Mouse (Mus musculus) gastrocnemius, postnatal 25 days (tissue): ENCODE measurements around the gene Scml4. TPM values are rescaled to one million over a fixed set of nuclear protein-coding genes. Genes with fewer than 3 reads are reported as not detected.

ENCODE experiments used
- DNase-seq: peaks from one replicate; pipeline ENCODE4 v3.0.0; 2022
- total RNA-seq, 2 experiments: library from RNA; stranded (reverse); gene quantifications; 1 replicate in 1 of 2; 2 replicates in 1 of 2; pipeline ENCODE4 v1.2.3; 2021

Gene Scml4
- total RNA-seq, 2 experiments from 2014 or later: 1.4 TPM

DNA sequence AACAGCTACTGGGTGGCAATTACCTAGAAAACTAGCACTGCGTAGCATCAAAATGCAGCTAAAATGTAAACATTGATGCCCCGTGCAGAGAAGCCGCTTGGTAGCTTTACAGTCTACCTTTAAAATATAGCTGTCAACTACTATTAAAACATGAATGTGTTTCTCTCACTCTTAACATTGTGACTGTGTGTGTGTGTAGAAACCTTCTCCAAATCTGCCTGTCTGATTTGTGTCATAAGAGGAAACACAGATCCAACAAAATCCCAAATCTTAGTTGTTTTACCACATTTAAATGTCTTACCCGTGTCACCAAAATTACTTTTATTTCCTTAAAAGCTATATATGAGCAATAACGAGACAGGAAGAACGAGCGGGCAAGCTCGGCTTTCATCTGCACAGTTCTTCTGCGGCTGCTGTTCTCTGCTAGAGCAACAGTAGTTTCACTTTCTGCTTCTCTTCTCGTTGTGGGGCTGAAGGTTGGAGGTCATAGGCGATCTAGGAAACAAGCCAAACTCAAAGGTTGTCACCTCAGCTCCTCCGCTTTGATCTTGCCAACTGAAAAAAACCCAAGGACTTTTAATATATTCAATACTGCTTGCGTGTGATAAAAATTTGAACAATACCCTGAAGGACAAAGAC is 2.1 kb downstream of the Scml4 start:
- DNase-seq: no peak

DNA sequence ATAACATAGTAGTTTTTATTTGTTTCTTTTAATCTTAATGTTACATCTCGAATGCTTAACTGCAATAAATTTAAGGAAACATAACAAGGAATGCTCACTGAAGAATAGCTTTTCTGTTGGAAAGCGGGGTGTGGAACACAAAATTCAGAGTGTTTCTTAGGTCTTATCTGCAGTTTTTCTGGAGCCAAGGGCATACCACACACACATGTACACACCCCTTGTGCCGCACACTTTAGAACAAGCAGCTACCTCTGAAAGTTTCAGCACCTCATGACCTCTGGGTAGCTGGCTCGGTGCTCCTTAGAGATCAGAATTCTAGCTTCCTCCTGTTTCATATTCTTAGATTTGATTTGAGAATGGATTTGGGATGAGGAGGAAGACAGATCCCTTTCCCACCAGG is 2.6 kb downstream of the Scml4 start:
- DNase-seq: no peak

DNA sequence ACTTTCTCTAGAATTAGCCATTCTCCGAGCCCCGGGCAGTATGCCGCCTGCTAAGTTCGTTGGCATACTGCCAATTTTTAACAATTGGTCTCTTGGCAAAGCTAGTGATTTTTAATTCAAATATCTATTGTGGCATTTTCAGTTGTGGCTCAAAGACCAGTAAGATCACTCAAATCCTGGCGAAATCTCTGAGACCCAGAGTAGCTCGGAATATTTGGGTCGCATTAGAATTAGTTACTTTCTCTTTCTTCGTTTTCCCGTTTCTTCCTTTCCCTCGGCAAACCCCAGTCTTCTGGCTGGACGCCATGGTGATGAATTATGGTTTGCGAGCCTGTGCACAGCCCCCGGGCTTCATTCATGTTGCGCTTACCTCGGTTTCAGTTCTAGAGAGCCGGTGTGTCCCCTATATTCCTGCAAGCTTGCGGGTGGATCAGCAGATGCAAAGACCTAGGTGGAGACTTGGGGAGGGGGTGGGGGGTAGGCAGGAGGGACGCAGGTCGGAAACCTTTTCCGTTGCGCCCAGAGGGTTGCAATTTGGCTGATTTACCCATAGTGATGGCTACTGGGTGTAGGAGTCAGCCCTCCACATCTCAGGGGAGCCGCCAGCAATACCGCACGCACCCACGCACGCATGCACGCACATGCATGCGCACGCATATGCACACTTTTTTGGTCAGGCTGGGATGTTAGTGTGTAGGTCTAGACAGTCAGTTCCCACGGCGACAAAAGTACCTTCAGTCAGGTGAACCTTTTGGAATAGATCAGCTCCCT is 3.6 kb downstream of the Scml4 start:
- DNase-seq: no peak

DNA sequence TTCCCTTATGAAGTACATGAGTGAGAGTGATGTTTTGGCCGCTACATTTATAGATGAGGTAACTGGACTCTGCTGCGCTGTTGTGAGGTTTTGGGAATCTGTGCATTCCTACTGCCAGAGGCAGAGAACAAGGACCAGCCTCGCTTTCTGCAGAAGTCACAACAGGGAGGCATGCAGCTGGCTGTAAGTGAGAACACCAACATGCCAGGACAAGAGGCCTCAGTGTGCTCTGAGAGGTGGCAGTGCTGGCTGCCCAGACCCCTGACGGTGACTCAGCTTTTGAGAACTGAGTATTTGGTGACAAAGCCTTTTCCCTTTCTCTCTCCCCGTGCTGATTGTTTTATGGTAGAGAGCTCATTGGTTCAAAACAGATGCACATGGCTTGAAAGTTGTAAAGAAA is 4.5 kb downstream of the Scml4 start:
- DNase-seq: no peak

DNA sequence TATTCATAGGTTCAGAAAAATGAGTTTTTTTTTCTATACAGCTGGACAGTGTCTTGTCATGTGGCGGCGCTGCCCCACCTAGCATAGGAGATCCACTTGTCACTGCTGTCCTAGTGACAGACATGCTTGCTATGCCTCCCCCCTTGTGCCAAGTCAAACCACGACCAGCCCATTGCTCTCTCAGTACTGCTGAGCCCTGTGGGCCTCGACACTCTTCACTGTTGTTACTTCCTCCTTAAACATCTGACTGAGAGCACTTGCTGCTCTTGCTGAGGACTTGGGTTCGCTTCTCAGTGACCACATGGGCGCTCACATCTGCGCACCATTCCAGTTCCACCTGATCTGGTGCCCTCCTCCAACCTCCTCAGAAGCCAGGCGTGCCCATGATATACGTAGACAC is 8.2 kb downstream of the Scml4 start:
- no peak for DNase-seq

DNA sequence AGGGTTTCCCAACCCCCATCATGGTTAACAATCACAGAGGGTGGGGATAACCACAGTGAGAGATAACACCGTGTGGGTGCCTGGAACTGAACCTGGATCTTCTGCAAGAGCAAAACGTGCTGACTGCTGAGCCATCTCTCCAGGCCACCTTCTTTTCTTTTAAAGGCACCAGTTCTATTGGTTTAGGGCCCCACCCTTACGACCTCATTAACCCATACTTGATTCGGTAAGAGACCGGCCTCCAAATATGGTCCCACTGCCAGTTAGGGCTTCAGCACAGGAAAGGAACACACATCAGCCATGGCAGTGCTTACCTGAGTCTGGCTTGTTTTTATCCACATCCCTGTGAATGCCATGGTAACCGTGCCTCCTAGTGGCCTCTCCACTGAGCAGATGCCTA is 9.3 kb downstream of the Scml4 start:
- DNase-seq: no peak

DNA sequence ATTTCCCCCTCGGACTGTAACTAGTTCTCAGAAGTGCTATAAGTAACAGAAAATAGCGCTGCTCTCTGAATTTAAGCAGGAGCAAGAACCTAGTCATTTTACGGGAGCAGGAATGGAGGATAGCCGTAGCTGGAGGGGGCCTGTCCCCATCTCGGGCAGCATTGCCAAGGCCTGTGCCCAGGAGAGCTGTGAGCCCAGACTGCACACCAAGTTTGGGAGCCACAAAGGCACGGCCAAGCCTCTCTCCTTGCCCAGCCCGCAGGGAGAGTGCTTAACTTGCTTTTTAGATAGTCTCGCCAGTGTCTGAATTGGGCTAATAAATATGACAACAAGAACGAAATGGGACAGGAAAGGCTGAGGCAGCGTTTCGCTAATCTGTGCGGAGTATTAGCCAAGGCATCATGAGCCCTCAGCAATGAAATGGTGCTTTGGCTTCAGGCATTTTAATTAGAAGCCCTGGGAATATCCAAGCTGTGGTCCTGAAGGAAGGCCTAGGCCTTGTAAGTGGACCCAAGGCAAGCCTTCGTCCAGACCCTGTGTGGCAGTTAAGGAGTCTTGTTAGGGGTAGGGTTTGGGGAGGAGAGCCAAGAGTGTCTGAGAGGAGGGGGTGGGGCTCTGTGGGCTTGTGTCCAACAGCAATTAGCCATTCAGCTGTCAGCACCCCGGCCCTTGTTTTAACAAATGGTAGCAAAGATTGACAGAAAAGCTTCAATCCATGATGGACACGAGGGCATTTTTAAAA is 12.3 kb downstream of the Scml4 start:
- DNase-seq: no peak

DNA sequence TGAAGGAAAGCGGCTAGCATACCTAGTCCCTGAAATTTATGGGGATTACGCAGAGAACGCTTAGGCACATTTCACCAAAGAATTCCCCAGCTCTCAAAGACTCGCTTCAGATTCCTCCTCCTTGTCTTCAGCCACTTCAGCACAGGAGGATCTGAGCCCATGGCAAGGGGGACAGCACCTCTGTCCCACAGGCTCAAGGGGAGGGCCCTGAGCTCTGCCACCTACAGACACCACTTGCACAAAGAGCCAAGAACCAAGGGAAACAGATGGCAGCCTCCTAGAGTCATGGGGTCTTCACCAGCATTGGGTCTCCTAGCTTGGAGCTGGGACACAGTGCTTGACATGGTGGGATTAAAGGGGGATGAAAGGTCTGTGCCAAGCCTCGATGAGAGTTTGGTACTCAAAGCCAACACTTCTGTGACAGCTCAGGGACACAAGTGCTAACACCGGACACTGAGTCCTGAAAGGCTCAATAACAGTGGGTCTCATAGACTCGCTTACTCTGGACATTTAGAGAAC is 13.0 kb downstream of the Scml4 start:
- no peak for DNase-seq

DNA sequence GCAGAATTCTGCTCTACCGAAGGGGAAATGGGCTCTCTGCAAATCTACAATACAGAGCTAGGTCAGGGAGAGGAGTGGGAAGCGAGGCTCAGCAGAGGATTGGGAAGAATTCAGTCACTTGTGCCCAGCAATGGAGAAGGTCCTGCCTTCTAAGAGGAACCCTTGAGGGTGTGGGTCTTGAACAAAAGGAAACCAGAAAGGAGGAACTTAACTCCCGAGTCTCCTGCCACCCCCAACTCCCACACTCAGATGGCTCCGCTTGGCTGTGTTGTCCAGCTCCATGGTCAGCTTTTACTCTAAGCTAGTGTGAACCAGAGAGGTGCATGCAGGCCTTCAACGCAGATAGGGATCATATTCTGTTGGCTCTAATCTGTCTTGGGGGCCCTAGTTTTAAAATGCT is 16.0 kb downstream of the Scml4 start:
- DNase-seq: no peak

DNA sequence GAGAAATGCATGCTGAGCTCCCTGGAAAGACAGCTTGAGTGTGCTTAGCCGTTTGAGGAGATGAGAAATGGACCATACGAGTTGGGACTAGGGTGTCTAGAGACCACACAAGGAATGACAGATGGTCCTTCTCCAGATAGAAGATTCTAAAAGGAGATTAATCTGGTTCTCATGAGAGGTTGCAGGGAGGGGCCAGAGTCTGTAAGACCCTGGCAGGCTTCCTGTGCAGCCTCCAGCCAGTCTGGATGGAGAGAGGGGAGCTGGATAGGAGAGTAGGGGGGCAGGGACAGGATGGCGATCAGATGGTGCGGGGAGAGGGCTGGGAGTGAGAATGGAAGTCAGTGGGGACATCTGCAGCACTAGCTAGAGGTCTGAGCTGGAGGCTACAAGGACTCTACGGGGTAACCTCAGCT is 19.1 kb downstream of the Scml4 start:
- no peak for DNase-seq

DNA sequence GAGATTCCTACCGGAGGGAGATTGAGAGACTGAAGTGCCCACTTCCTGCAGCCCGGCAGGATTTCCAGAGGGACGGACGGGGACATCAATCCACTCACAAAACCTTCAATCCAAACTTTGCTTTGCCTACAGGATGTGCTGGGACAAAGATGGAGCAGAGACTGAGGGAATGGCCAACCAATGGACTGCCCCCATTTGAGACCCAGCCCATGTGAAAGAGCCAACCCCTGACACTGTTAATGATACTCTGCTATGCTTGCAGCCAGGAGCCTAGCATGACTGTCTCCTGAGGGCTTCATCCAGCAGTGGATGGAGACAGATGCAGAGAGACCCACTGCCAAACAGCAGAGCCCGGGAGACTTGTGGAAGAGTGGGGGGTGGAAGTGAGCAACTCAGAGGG is 19.5 kb downstream of the Scml4 start:
- no peak for DNase-seq

DNA sequence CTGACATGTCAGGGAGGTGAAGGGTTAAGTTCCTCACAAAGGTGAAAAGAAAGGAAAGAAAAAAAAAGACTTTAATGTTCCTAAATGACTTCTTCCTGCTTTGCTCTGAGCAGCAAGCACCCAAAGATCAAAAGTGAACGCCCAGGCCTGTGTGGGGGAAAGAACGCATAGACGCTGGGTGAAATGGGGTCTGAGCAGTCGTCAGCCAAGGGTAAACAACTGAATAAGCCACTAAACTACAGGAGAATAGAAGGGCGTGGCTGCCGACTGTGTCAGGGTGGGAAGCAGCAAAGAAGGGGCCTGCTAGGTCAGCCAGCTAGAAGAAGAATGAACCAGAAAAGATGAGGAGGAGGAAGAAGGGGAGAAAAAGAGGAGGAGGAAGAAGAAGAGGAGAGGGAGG is 26.9 kb downstream of the Scml4 start:
- no peak for DNase-seq

DNA sequence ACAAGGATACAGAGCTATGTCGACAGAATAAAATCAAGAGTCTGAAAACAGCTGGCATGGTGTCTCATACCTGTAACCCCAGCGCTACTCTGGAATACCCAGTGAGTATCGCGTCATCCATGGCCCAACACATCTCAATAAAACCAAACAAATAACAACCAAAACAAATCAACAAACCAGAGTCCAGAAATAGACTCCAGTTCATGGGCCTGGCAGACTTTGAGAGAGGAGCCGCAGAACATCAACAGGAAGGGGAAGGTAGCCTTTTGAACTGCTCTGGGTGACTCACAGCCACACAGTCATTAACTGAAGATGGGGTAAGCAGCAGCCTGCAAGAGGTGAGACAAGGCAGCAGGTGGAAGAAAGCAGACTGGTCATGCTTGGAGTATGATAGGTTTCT is 28.1 kb downstream of the Scml4 start:
- no peak for DNase-seq

DNA sequence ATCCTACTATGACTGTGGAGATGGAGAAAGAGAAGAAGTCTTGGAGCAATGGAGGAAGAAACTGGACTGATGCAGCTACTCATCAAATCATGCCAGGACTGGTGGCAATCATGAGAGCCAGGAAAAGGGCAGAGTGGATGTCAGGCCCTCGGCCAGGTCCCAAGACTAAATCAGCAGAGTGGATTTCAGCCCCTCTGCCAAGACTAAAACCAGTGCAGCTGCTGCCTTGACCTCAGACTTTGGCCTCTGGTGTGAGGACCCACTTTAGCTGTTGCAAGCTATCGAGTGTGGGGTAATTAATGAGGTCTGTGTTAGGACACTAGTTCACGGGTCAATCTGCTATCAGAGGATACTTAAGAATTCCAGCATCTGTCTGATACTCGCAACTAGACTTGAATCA is 30.2 kb downstream of the Scml4 start:
- peak; percentile 80 for DNase-seq

DNA sequence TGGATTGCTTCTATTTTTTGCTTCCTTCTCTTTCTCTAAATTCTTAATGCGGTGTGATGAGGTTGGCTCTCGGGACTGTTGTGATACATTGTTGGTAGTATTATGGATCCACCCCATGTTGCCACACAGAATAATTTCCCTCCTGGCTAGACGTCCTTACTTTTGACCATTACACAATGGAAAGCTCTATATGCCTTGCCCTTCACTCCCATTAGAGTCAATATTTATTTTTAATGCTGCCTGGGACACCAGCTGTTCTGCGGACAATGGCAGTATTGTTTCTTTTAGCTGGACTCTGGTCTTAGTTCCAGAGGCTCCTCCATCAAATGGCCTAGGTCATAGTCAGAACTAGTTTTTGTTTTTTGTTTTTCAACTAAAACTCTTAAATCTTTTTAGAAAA is 32.1 kb downstream of the Scml4 start:
- no peak for DNase-seq

DNA sequence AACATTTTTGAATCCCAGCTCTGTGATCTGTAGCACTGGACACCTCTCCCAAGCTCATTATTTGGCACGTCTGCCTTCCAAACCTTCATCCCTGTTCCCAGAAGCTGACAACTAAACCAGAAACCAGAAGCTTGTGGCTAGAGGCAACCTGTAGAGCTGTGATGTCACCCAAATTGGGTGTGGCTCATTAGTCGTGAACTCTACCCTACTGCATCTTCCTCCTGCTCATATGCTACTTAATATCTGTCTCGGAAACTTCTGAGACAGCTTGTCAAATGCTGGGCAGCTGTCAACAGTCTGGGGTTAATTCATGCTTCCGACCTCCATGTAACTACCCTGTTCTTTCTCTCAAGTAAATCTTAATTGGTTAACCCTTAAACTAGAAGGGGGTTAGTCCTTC is 32.8 kb downstream of the Scml4 start:
- no peak for DNase-seq

DNA sequence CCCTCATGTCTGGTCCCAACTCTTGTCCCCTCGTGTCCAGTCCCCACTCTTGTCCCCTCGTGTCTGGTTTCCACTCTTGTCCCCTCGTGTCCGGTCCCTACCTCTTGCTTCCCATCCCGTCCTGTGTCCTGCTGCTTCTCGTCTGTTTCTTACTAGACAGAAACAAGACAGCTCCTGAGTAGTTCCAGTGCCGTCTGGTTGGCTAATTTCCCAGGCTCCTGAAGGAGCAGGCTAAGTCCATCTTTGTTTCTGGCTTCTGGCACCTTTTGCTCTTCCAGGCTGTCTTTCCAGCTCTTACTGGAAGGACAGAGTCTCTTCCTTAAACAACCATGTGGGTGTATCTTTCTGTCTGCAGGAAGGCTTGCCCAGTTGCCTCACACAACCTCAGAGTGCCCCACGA is 33.7 kb downstream of the Scml4 start:
- peak; percentile 33 for DNase-seq

DNA sequence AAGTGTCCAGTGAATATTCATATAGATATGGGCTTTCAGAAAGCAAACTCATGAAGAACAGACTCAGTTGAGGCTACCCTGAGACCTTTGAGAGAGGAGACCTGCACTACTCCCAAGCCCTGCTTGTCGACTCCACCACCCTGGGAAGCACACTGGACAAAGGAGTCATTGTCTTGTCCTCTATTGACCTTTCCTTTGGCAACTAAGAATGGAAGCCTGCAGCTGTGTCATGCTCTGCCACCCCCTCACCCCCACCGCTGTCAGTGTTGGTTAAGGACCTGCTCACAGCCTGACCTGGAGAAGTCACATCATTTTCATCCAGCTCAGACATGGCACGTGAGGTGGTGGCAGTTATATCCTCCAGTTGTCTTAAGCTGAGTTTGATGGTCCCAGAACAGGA is 34.1 kb downstream of the Scml4 start:
- no peak for DNase-seq

DNA sequence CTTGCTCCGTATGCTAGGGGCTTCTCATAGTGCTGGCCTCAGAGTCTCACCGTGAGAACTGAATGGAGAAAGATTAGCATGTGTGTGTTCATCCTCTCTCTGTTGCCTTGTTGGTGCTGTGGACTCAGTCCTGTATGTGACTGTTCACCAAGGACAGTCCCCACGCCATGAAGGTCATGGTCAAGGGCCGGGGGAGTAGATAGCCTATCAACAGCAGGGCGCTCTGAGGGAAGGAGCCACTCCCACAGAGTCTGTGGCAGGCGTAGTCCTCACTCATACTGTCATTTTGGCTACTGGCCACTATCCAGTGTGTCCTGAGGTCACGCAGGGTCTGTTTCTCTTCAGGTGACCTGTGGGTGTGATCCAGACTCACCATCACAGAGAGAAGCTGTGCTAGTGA is 34.5 kb downstream of the Scml4 start:
- DNase-seq: no peak

DNA sequence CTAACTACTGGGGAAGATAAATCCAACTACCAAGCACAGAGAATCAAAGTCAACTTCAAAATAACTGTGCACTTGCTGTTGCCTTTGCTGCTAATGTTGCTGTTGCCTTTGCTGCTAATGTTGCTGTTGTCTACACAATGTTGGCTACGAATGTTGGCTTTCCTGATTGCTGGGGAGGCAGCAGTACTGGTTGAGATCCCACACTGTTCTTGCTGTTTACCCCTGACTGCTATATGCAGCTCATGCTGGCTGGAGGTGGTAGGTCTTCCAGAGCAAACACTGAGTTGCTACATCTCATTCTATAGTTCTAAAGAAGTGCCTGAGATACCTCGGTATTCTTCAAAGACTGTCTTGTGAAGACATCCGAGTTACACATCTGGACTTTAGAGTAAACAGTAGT is 36.5 kb downstream of the Scml4 start:
- DNase-seq: no peak

DNA sequence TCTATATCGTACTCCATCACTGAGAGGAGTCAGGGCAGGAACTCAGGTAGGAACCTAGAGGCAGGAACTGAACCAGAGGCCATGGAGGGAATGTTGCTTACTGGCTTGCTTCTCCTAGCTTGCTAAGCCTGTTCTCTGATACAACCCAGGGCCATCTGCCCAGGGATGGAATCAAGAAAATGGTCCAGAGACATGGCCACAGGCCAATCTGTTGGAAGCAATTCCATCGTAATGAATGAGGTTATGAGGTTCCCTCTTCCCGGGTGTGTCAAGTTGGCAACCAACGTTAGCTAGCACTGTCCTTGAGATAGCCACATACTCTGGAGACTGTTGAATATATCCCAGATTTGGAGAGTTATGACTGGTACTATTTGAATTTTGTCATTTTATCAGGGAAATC is 37.0 kb downstream of the Scml4 start:
- peak; percentile 36 for DNase-seq

DNA sequence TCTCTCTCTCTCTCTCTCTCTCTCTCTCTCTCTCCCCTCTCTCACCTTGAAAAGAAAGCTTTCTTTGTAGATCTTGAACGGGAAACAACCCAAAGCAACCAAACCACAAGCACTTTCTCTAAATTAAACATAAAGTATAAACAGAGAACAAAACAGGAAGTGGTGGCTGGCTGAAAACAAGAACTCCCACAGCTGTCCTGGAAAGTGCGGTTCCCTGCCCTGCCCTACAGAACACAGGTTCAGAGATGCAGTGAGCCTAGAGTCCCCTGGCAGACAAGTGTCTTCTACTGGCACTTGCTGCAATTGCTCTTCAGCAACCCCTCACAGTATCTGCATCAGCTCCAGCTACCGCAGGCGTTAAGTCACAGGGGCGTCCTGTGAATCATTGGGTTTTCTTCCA is 37.5 kb downstream of the Scml4 start:
- DNase-seq: no peak

DNA sequence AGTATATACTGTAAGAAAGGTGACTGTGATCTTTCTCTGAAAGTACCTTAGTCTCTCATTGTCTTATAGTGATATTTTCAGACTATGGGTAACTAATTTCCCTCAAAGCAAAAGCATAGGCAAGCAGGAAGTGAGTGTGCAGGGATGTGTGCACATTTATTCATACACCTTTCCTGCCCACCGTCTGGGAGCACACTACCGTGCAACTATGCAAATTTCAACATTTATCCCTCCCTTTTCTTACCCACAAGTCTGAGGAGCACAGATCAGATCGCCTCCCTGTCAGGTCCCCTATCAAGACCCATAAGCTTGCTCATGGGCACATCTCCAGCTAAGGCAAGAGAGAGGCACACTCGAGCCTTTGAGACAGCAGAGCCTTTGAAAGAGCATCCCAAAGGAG is 41.2 kb downstream of the Scml4 start:
- no peak for DNase-seq
